Mouse (Mus musculus): ENCODE data around the gene Dthd1.

Gene Dthd1

DNA sequence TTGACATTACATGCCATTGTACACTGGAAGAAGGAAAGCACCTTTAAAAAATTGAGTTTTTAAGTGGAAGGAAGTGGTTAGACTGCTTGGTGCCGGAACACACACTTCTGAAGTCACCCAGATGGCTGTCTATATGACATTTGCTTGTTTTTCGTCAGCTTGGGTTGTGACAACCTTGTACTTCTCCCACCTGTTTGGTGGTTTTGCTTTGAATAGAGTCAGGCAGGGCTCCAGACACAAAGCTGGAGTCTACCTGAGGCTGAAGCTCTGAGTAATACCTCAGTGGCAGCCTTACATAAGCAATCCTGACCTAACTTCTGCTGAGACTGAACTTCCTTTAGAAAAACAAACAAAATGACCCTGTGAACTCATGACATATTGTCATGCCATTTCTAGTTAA lies 44.7 kb downstream of the Dthd1 start:
- no peak for DNase-seq (ENCODE audit: extremely low read depth, low read depth, low spot score)

DNA sequence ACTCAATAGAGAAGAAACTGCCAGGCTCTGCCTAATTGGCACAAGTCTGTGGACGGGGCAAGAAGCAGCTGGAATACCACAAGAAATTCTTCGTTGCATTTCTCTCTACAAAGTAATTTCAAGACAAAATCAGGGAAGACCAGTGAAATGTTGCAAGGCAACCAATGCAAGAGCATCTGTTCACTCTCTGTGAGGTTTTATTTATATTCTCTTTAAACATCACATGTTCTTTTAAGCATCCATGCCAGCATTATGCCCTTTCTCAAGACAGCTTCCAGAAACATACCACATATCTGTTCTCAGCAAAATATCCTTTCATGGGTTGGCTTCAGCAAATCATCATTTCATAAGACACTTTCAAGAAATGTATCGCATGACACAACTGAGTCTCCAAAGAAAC lies 50.7 kb downstream of the Dthd1 start:
- no peak for DNase-seq (ENCODE audit: extremely low read depth, low read depth, low spot score)

DNA sequence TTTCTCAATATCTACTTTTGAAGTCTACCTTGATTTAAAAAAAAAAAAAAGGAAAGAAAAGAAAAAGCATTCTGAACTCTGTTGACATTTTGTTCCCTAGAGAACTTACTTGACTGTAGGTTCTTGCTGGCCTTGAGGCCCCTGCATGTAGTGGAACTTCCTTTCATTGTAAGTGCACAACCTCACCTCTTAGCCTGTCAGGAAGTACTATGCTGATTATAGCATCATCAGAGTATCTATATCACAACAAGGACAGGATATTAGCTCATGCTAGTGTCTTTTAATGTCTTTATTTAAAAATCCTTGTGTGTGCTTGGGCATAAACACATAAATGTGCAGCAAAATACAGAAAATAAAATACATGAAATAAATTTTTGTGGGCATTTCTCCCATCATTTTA lies 53.4 kb downstream of the Dthd1 start:
- no peak for DNase-seq (ENCODE audit: extremely low read depth, low read depth, low spot score)

DNA sequence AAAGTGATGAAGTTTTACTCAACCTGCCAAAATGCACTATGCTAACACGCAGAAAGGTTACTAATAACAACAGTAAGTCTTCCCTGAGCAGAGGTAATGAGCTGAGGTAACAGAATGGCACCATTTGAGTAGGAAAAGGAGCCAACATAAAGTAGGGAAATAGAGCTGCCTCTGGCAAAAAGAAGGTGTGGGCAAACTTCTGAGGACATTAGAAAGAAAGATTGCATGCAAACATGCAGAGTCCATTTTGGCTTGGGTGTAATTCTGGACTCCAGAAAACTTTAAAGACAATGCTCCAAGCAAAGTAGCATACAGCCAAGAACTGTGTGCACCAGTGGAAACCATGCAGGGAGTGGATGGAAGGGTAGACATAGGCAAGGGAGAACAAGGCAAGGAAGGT lies 65.9 kb downstream of the Dthd1 start:
- peak; percentile 56 for DNase-seq (ENCODE audit: extremely low read depth, low read depth, low spot score)

DNA sequence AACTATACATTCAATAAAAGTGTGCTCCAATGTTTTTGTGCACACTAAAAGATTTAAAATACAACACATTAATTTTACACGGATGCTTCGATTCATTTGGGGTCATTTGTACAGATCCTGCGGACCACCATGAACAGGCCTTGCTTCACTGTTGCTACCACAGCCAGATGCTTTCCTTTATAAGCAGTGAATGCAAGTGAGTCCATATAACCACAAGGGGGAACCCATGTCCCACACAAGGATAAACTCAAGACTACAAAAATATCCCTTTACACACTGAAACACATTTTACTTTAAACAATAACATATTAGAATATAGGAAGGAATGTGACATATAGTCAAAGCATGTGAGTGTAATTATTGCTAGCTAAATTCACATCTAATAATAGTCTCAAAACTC lies 81.7 kb downstream of the Dthd1 start:
- no peak for DNase-seq (ENCODE audit: extremely low read depth, low read depth, low spot score)

DNA sequence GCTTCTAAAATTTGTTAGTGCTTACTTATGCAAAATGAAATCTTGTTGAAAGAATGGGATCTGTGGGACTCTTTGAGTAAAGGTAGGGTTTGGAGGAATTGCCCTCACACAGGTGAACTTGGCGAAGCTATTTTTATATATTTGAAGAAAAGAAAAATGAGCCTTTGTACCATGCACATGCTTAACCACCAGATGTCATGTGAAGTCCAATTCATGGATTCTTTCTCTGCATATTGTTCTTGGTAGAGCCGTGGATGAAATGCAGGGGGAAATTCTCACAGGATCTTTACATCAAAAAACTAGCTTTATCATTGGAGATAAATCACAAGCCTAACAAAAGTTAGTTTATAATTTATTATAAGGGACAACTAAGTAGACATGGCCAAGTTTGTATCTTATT lies 93.3 kb downstream of the Dthd1 start:
- no peak for DNase-seq (ENCODE audit: extremely low read depth, low read depth, low spot score)

DNA sequence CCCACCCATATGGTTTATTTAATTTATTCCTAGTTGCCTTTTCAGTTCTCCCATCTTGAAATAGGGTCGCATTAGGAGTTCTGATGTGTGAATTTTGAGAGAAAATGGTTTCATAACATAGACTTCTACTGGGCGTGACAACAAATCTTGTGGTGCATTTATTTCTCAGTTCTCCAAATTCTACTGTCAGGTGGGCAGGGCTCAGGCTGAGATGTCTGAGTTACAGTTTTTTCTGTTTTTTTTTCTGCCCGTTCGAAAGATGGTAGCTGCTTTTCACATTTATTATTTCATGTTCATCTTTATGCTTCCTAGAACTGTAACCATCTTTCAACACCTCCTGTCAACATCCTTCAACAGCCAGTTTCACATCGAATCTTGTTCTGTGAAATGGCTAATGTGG lies 95.5 kb downstream of the Dthd1 start:
- DNase-seq (ENCODE audit: extremely low read depth, low read depth, low spot score), result no peak

DNA sequence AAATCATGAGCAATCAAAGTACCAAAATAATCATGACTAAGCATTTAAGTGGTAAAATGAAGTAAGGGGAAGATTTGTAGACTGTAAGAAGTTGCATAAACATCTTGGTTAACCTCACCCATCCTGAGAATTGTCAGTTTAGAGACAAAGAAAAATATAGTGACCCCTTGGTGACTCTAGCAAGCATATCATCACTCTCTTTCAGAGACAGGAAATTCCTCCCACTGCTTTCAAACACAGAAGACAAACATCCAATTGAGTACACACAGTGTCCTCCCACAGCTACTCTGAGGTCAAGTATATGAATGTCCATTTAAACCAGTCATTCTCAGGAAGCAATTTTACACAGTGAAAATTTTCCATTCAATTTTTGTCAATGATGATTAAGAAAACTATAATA lies 111.0 kb downstream of the Dthd1 start:
- no peak for DNase-seq (ENCODE audit: extremely low read depth, low read depth, low spot score)
